Mouse (Mus musculus): Measurements from ENCODE around the gene Mapk8ip2. TPM values are rescaled to one million over a fixed set of nuclear protein-coding genes. Genes with fewer than 3 reads are reported as not detected.
A peak's percentile ranks its signal among the peaks of the same experiment; 100 is the strongest.

Gene Mapk8ip2
- total and polyA plus RNA-seq, 3 experiments = 0.01 to 0.04 TPM; not detected in 1

GRCm38 (mm10) chr15:89404831-89405623, 48.7 kb upstream of the Mapk8ip2 start:
- no peaks in the 10 kb centered on the region for H3K9me3 ChIP-seq (replicated peaks; ENCODE audit: insufficient read depth, low read length)
- peak overlapping the region; percentile 21 to 68 for H3K4me3 ChIP-seq (ENCODE audit: control insufficient read depth in 1 of 2, insufficient read depth in 1 of 2, low read depth in 2 of 2, low read length in 2 of 2)
- H3K27me3 ChIP-seq (ENCODE audit: control insufficient read depth in 1 of 2, insufficient read depth in 2 of 2, low read length in 2 of 2) = no peaks in the 10 kb centered on the region
- TF ChIP-seq MYC (IDR thresholded peaks at IDR 0.05; ENCODE audit: low read depth, low read length) (no peak), MEF2A (IDR thresholded peaks at IDR 0.05; ENCODE audit: extremely low read depth, insufficient replicate concordance, low read depth, low read length, poor library complexity, severe bottlenecking) (no peak), MXI1 (IDR thresholded peaks at IDR 0.05; ENCODE audit: low read depth, low read length) (no peak; the same call in 1 of the 2 replicates), ZMIZ1 (IDR thresholded peaks at IDR 0.05; ENCODE audit: low read depth, low read length) (no peak), POLR2A (IDR thresholded peaks at IDR 0.05; ENCODE audit: control insufficient read depth in 1 of 2, insufficient read depth in 1 of 2, low read depth in 1 of 2, low read length in 2 of 2, poor library complexity in 1 of 2) (peak in 1 of 2 experiments; percentile 37; a peak in 1 of 4 replicates), MAX (IDR thresholded peaks at IDR 0.05; ENCODE audit: low read length) (peak; percentile 71), USF2 (IDR thresholded peaks at IDR 0.05; ENCODE audit: borderline replicate concordance in 1 of 2, insufficient read depth in 1 of 2, low read depth in 1 of 2, low read length in 2 of 2) (peak in 1 of 2 experiments; percentile 70; a peak in 2 of 4 replicates), MYB (IDR thresholded peaks at IDR 0.05; ENCODE audit: low read depth, low read length) (no peak), UBTF (IDR thresholded peaks at IDR 0.05; ENCODE audit: borderline replicate concordance, insufficient read depth, low read depth, low read length) (no peak), ELF1 (IDR thresholded peaks at IDR 0.05; ENCODE audit: low read depth, low read length) (no peak; the same call in 1 of the 2 replicates), POLR2AphosphoS5 (IDR thresholded peaks at IDR 0.05; ENCODE audit: borderline replicate concordance, low read depth, low read length) (no peak), JUND (IDR thresholded peaks at IDR 0.05; ENCODE audit: low read depth, low read length) (no peak), MAFK (IDR thresholded peaks at IDR 0.05; ENCODE audit: borderline replicate concordance, low read depth, low read length) (no peak), ETS1 (IDR thresholded peaks at IDR 0.05; ENCODE audit: low read depth, low read length) (peak; percentile 57; the same call in 1 of the 2 replicates), KAT2A (conservative IDR thresholded peaks at IDR 0.05; ENCODE audit: low read depth, low read length) (no peak), BHLHE40 (IDR thresholded peaks at IDR 0.05; ENCODE audit: borderline replicate concordance, low read depth, low read length) (no peak; the same call in 1 of the 2 replicates), POLR2AphosphoS2 (IDR thresholded peaks at IDR 0.05; ENCODE audit: low read length) (0 out of 2 replicates have a peak, but pooled peaks have one; percentile 31), TAL1 (IDR thresholded peaks at IDR 0.05; ENCODE audit: low read length) (no peak), ZNF384 (IDR thresholded peaks at IDR 0.05; ENCODE audit: low read depth, low read length) (no peak), GABPA (IDR thresholded peaks at IDR 0.05; ENCODE audit: low read depth, low read length) (no peak), EP300 (IDR thresholded peaks at IDR 0.05; ENCODE audit: low read depth in 1 of 2, low read length in 2 of 2) (peak in 1 of 2 experiments; percentile 8; a peak in 2 of 4 replicates), SMC3 (IDR thresholded peaks at IDR 0.05; ENCODE audit: low read depth, low read length) (no peak), RCOR1 (IDR thresholded peaks at IDR 0.05; ENCODE audit: low read depth, low read length) (no peak), ZC3H11A (IDR thresholded peaks at IDR 0.05; ENCODE audit: low read depth, low read length) (peak; percentile 18; the same call in 1 of the 2 replicates), NRF1 (IDR thresholded peaks at IDR 0.05; ENCODE audit: insufficient read depth, low read depth, low read length, poor library complexity, severe bottlenecking) (no peak), USF1 (IDR thresholded peaks at IDR 0.05; ENCODE audit: low read depth, low read length) (peak; percentile 92), MAZ (IDR thresholded peaks at IDR 0.05; ENCODE audit: low read depth, low read length) (no peak), CHD1 (IDR thresholded peaks at IDR 0.05; ENCODE audit: low read depth, low read length) (no peak), E2F4 (IDR thresholded peaks at IDR 0.05; ENCODE audit: borderline replicate concordance, low read depth, low read length) (no peak), HCFC1 (IDR thresholded peaks at IDR 0.05; ENCODE audit: low read depth, low read length) (0 out of 2 replicates have a peak, but pooled peaks have one; percentile 23), TCF12 (IDR thresholded peaks at IDR 0.05; ENCODE audit: low read depth, low read length) (no peak), ZKSCAN1 (IDR thresholded peaks at IDR 0.05; ENCODE audit: low read depth, low read length) (no peak), CHD2 (IDR thresholded peaks at IDR 0.05; ENCODE audit: low read length) (no peak; the same call in 1 of the 2 replicates), GATA1 (IDR thresholded peaks at IDR 0.05; ENCODE audit: low read depth, low read length) (peak; percentile 82), SIN3A (IDR thresholded peaks at IDR 0.05; ENCODE audit: low read length) (peak; percentile 76)

More at GRCm38 (mm10) chr15:89404831-89405623, 48.7 kb upstream of the Mapk8ip2 start:
- DNase-seq (ENCODE audit: low read depth, low spot score) = peak; percentile 80
- H3K27ac ChIP-seq (ENCODE audit: control insufficient read depth, low read depth, low read length) = peak overlapping the region; percentile 42
- peaks cover 0 to 19% of the 10 kb centered on the region in 2 experiments; a peak in 2 of 4 replicates for H3K36me3 ChIP-seq (ENCODE audit: control insufficient read depth in 1 of 2, insufficient read depth in 2 of 2, low read length in 2 of 2)
- no peak overlapping the region; the same call in 1 of the 2 replicates for H3K9ac ChIP-seq (ENCODE audit: control insufficient read depth, low read depth, low read length, poor library complexity, severe bottlenecking)
- H3K79me2 ChIP-seq (ENCODE audit: control insufficient read depth, insufficient read depth, low read length, poor library complexity) = no peaks in the 10 kb centered on the region
- H3K4me1 ChIP-seq (ENCODE audit: control insufficient read depth in 1 of 2, insufficient read depth in 2 of 2, low read length in 2 of 2) = peaks cover 17 to 27% of the 10 kb centered on the region in 2 experiments
